Mouse (Mus musculus) retina, adult 2 months (tissue): ENCODE data around the gene Tpm3.
"Not testable (repeated sequence)": the region's sequence is repeated elsewhere in the genome, so short reads cannot be mapped to it uniquely, and the experiment has no call there.

Experiments used
- DNase-seq: peaks from one replicate; pipeline ENCODE4 v3.0.0-alpha.2; 2012; ENCODE audit warnings: low read depth, low spot score

Tpm3 gene

DNA sequence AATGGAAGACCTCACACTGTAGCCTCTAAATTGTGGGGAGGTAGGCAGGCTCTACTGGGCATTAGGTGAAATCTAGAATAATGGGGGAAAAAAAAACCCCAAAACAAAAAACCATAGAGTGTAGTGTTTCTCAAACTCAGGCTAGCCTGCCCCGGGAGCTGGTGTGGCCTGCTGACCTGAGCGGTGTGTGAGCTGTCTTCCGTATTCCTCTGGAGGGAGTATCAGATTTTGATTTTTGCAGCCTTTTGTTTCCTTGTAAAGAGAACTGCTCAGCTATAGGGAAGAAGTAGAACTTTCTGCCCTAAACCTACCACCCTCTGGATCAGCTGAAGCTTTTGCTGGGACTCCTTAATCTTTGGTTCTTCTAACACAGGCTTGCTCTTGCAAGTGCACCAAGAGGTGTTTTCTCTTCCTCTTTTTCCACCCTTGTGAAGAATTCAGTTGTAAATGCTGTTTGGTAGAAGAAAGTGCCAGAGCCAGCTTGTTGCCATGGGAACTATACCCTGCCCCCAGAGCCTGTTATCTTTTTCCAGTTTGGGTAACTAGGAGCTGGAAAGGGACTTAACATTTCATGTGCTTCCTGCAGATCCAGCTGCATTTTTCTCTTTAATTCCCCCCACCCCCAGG lies 11.4 kb downstream of the Tpm3 start:
- no peak for DNase-seq

GRCm38 (mm10) chr3:90084790-90085189 lies 12.3 kb downstream of the Tpm3 start:
- DNase-seq: no peak

GRCm38 (mm10) chr3:90085281-90085680 lies 12.8 kb downstream of the Tpm3 start:
- no peak for DNase-seq

- DNase-seq: no peak
Measured at GRCm38 (mm10) chr3:90086068-90086467, 13.6 kb downstream of the Tpm3 start.

- DNase-seq: no peak
Measured at GRCm38 (mm10) chr3:90088617-90089016, 16.2 kb downstream of the Tpm3 start.

DNA sequence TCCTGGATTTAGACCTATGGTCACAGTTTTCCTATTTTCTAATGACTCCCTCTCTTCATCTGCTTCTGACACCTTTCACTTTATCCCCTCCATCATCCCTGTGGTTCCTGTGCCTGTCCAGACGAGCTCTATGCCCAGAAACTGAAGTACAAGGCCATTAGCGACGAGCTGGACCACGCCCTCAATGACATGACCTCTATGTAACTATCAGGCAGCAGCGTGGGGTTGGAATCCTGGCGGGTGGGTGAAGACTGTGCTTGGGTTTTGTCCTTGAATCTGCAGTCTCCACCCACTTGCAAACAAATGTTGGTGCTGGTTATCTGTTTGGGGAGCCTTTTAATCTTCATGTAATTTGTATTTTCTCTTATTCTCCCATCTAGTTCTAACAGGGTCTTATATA lies 18.4 kb downstream of the Tpm3 start:
- DNase-seq: no peak

DNA sequence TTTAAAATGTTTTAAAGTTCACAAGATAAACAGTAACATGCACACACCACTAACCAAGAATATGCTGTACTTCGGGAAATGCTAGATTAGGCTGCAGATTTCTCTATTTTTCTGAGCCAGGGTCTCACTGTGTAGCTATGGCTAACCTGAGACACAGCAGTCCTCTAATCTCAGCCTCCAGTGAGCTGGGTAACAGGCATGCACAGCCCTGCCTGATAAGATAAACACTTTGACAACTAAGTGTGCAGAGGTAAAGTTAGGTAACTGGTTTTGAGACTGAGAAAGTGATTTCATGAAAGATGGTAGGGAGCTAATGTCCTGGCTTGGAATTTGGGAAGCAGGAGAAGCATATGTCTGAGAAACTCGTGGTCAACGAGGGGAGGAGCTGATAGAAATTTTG lies 22.0 kb downstream of the Tpm3 start:
- DNase-seq: no peak

DNA sequence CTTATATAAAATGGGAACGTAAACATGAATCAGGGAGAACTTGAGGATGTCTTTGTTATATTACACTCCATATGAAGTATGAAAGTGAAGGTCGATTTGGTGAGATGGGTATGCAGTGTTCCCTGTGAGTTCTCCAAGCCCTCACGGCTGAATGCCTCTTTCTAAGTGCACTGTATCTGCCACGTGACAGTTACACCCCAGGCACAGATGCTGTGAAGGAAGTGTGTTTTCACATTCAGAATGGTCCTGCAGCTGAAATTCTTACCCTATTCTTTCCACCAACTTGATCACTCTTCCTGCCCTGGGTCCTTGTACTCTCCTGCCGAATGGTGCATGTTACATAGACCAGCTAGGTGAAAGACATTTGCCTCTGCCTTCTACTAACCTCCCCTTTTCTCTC lies 25.5 kb downstream of the Tpm3 start:
- DNase-seq: no peak

DNA sequence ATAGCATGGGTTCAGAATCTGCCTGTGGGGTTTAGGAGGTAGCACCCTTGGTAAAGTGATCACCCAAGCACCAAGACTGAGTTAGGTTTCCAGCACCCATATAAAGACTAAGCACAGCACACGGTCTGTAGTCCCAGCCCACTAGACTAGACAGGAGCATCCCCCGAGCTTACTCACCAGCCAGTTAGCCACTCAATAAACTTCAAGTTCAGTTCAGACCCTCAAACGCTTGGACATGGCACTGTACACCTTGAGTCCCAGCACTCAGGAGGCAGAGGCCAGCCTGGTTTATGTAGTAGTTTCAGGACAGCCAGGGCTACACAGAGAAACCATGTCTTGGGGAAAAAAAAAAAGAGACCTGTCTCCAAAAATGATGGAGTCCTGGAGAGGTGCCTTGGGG lies 28.6 kb downstream of the Tpm3 start:
- DNase-seq: no peak

- no peak for DNase-seq
Measured at GRCm38 (mm10) chr3:90101673-90102072, 29.2 kb downstream of the Tpm3 start.

- DNase-seq: no peak
Measured at GRCm38 (mm10) chr3:90102239-90102638, 29.8 kb downstream of the Tpm3 start.

GRCm38 (mm10) chr3:90103176-90103575 lies 30.7 kb downstream of the Tpm3 start:
- no peak for DNase-seq

- DNase-seq: no peak
Measured at GRCm38 (mm10) chr3:90103938-90104337, 31.5 kb downstream of the Tpm3 start, which contains the start of gene Nup210l. Nup210l (plus strand) TSS chr3:90104132.

GRCm38 (mm10) chr3:90111706-90112105 lies 39.3 kb downstream of the Tpm3 start:
- DNase-seq: no peak

DNA sequence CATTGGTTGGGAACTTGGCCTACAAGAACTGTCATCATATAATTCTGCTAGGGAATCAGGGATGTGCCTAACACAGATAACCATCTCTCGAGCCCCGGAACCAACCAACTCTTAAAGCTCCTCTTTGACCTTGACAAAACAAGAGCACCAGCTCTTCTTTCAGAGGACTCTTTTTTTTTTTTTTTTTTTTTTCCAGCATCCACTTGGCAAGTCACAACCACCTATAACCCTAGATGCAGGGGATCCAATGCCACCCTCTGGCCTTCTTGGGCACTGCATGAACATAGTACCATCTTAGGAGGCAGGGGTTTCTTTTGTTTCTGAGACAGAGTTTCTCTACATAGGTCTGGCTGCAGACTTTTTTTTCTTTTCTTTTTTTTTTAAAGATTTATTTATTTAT lies 41.9 kb downstream of the Tpm3 start:
- no peak for DNase-seq

DNA sequence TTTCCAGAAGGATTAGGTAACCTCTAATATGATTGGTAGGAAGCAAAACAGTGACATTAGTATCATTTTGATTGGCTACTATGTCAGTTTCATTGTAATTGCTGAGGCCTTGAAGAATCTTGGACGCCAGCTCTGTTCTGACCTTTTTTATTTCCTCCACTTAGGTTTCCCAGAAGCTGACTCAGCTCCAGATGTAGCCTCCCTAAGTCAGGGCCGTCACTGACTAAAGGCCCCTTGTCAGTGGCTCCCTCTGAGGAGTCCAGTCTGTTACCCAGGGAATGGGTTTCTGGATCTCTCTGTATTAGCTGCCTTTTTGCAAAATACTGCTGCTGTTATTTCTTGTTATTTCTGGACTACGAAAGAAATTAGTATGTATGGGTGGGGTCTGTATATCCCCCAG lies 43.1 kb downstream of the Tpm3 start:
- no peak for DNase-seq

DNA sequence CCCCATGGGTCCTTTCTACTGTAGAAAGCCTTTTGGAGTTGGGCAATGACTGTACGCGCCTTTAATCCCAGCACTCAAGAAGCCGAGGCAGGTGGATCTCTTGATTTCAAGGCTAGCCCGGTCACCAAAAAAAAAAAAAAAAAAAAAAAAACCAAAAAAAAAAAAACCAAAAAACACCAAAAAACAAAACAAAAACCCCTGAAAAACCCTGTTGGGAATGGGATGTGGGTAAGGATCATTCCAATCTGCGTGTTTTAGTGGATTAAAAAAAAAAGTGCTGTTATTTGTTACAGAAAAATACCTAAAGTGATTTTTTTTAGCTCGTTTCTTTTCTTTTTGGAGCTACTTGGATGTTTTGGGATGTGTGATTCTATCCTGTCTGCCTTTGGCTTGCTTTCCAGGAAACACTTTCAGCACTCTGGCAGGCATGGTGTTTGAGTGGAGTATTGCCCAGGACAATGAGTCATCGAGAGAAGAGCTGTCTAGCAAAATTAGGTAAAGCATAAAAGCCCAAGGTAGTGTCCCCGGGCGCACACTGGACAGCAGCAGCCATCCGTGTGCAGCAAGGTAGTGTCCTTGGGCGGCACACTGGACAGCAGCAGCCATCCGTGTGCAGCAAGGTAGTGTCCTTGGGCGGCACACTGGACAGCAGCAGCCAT lies 45.8 kb downstream of the Tpm3 start:
- no peak for DNase-seq

- DNase-seq: not testable (repeated sequence)
Measured at GRCm38 (mm10) chr3:90122036-90122435, 49.6 kb downstream of the Tpm3 start.

- no peak for DNase-seq
Measured at GRCm38 (mm10) chr3:90125710-90126109, 53.3 kb downstream of the Tpm3 start.

GRCm38 (mm10) chr3:90127881-90128280 lies 55.4 kb downstream of the Tpm3 start:
- no peak for DNase-seq

DNA sequence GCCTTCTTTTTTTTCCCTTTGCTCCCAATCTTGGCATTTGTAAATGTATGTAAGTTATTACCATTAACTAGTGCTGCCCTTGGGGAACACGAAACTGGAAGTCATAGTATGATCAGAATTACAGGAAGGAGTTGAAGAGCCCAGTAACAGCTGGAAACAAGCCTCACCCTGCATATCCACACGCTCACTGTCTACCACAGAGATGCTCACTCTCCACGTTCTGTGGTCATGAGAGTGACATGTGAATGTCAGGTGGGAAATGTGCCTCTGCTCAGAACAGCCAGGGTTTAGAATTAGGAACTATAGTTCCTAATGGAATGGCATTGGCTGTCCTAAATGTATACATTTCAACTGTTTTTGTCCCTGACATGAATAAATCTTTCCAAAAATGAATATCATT lies 60.3 kb downstream of the Tpm3 start:
- no peak for DNase-seq

DNA sequence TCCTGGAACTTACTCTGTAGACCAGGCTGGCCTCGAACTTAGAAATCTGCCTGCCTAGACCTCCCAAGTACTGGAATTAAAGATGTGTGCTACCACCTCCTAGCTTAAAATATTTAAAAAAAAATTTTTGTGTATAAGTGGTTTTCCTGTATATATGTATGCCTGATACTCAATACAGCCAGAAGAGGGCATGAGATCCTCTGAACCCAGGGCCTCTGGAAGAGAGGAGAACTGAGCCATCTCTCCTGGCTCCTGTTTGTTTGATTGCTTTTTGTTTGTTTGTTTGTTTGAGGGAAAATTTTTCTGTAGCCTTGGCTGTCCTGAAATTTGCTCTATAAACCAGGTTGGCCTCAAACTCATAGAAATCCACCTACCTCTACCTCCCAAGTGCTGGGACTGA lies 60.9 kb downstream of the Tpm3 start:
- no peak for DNase-seq

- no peak for DNase-seq
Measured at GRCm38 (mm10) chr3:90134483-90134882, 62.0 kb downstream of the Tpm3 start.

DNA sequence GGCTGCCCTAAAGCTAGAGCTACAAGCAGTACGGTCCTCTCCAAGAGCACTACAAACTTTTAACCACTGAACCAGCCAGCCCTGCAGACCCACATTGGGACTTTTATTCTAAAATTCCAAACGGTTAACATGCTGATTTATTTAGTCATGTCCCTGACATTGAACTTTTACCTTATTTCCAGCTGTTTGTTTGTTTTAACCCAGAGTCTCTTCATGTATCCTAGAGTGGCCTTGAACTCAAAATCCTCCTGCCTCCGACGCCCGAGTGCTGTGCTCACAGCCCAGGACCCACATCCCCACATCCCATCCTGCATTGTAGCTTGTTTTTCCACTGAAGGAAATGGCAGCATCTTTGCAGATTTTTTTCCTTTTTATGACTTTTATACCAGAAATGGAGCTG lies 62.5 kb downstream of the Tpm3 start:
- no peak for DNase-seq
